Comparison of ENCODE assay signal across 22 mouse cellular contexts in the genomic region with DNA sequence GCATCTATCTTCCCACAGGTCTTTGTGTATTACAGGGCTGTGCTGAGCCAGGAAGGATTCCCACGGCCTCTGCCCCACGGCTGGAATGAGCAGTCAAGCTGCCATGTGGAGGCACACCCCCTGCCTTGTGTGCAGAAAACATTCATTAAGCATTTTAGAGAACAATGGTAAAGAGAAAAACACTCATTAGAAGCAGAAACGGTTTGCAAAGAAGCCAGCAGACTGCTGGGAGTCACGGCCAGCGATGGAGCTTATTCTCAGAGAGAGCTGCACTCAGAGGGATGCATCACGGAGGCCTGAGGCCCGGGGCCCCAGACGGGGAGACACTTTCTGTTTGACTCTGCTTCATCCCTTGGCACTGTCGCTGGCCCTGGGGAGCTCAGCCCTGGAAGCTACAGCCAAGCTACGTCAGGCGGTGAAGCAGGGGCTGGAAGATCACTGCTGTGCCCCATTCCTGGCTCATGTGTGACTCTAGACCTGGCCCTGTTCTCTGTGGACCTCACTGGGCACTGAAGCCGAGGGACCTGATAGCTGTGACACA.
DNase-seq lines count a peak whose midpoint lies in the region; ATAC-seq lines count a peak whose summit lies in the region.
"Had no signal": no experiment of that assay in that cellular context is flagged by ENCODE, and none has a peak within 500 bp of the region (broad histone marks: within the 10 kb centered on the region; RNA-seq: fewer than 3 reads in every experiment).

No protein-coding gene starts in this region.

- no peaks in the 10 kb centered on the region for H3K27me3 ChIP-seq in embryonic facial prominence, embryonic 14.5 days (replicated peaks; ENCODE audit: control insufficient read depth, insufficient read depth, low read length)
- no peaks in the 10 kb centered on the region for H3K27me3 ChIP-seq in embryonic facial prominence, embryonic 10.5 days (replicated peaks; ENCODE audit: low read depth, poor library complexity, severe bottlenecking)
- H3K27me3 ChIP-seq in midbrain, embryonic 11.5 days (ENCODE audit: control insufficient read depth, insufficient read depth, low read length), result no peaks in the 10 kb centered on the region
- no peaks in the 10 kb centered on the region for H3K27me3 ChIP-seq in midbrain, embryonic 16.5 days (ENCODE audit: control insufficient read depth, insufficient read depth, low read depth, low read length)
- no peaks in the 10 kb centered on the region for H3K27me3 ChIP-seq in hindbrain, embryonic 16.5 days (replicated peaks; ENCODE audit: control insufficient read depth, insufficient read depth, low read length)
- H3K27me3 ChIP-seq in kidney, embryonic 16.5 days (ENCODE audit: insufficient read depth, low read length), result no peaks in the 10 kb centered on the region
- H3K27me3 ChIP-seq: embryonic facial prominence, embryonic 13.5 days; limb, embryonic 15.5 days; lung, embryonic 15.5 days had no signal

- no peak overlapping the region for H3K4me2 ChIP-seq in embryonic facial prominence, embryonic 14.5 days (ENCODE audit: low read depth, low read length)
- no peak overlapping the region for H3K4me2 ChIP-seq in midbrain, embryonic 11.5 days
- H3K4me2 ChIP-seq in midbrain, embryonic 16.5 days (ENCODE audit: low read length), result no peak overlapping the region
- H3K4me2 ChIP-seq in hindbrain, embryonic 16.5 days (ENCODE audit: low read length), result no peak overlapping the region
- H3K4me2 ChIP-seq in kidney, embryonic 16.5 days (replicated peaks; ENCODE audit: low read depth, low read length), result no peak overlapping the region
- H3K4me2 ChIP-seq: embryonic facial prominence, embryonic 13.5 days; heart, embryonic 11.5 days; limb, embryonic 15.5 days; lung, embryonic 15.5 days had no signal

- no peak overlapping the region for H3K4me3 ChIP-seq in embryonic facial prominence, embryonic 14.5 days (ENCODE audit: low read depth, low read length)
- H3K4me3 ChIP-seq in embryonic facial prominence, embryonic 10.5 days, result no peak overlapping the region
- H3K4me3 ChIP-seq in midbrain, embryonic 11.5 days (ENCODE audit: low read depth, low read length), result no peak overlapping the region
- no peak overlapping the region for H3K4me3 ChIP-seq in midbrain, embryonic 16.5 days (ENCODE audit: low read depth, low read length)
- no peak overlapping the region for H3K4me3 ChIP-seq in hindbrain, embryonic 16.5 days (ENCODE audit: low read length)
- H3K4me3 ChIP-seq in kidney, embryonic 16.5 days (ENCODE audit: low read length), result no peak overlapping the region
- H3K4me3 ChIP-seq: embryonic facial prominence, embryonic 13.5 days; limb, embryonic 15.5 days; lung, embryonic 15.5 days had no signal

- 47% methylated on average over 10 of the region's 12 CpGs for WGBS in embryonic facial prominence, embryonic 14.5 days
- WGBS in embryonic facial prominence, embryonic 10.5 days, result 68% methylated on average over 12 of the region's 12 CpGs
- WGBS in midbrain, embryonic 11.5 days, result 70% methylated on average over 12 of the region's 12 CpGs
- WGBS in midbrain, embryonic 16.5 days, result 46% methylated on average over 12 of the region's 12 CpGs
- WGBS in hindbrain, embryonic 16.5 days, result 40% methylated on average over 12 of the region's 12 CpGs
- WGBS in kidney, embryonic 16.5 days, result 77% methylated on average over 12 of the region's 12 CpGs

- H3K36me3 ChIP-seq in embryonic facial prominence, embryonic 14.5 days (ENCODE audit: control insufficient read depth, insufficient read depth, low read length), result no peaks in the 10 kb centered on the region
- no peaks in the 10 kb centered on the region for H3K36me3 ChIP-seq in embryonic facial prominence, embryonic 10.5 days (replicated peaks)
- no peaks in the 10 kb centered on the region for H3K36me3 ChIP-seq in midbrain, embryonic 11.5 days (ENCODE audit: control insufficient read depth, insufficient read depth, low read length)
- H3K36me3 ChIP-seq in midbrain, embryonic 16.5 days (ENCODE audit: control insufficient read depth, insufficient read depth, low read length), result no peaks in the 10 kb centered on the region
- H3K36me3 ChIP-seq in hindbrain, embryonic 16.5 days (ENCODE audit: control insufficient read depth, insufficient read depth, low read length), result no peaks in the 10 kb centered on the region
- H3K36me3 ChIP-seq in kidney, embryonic 16.5 days (ENCODE audit: insufficient read depth, low read length), result no peaks in the 10 kb centered on the region
- H3K36me3 ChIP-seq: embryonic facial prominence, embryonic 13.5 days; limb, embryonic 15.5 days; lung, embryonic 15.5 days had no signal

- no peak overlapping the region for H3K27ac ChIP-seq in embryonic facial prominence, embryonic 14.5 days (replicated peaks; ENCODE audit: low read depth, low read length)
- no peak overlapping the region for H3K27ac ChIP-seq in embryonic facial prominence, embryonic 10.5 days (replicated peaks)
- H3K27ac ChIP-seq in midbrain, embryonic 11.5 days (ENCODE audit: low read depth, low read length), result no peak overlapping the region
- no peak overlapping the region for H3K27ac ChIP-seq in midbrain, embryonic 16.5 days (ENCODE audit: low read length)
- H3K27ac ChIP-seq in hindbrain, embryonic 16.5 days (ENCODE audit: low read depth, low read length), result peak overlapping the region; percentile 51
- H3K27ac ChIP-seq in kidney, embryonic 16.5 days (ENCODE audit: low read length), result no peak overlapping the region
- H3K27ac ChIP-seq: embryonic facial prominence, embryonic 13.5 days; limb, embryonic 15.5 days; liver, embryonic 14.5 days; lung, embryonic 15.5 days; macrophage had no signal

- H3K9ac ChIP-seq in embryonic facial prominence, embryonic 14.5 days (ENCODE audit: low read depth, low read length), result no peak overlapping the region
- H3K9ac ChIP-seq in midbrain, embryonic 11.5 days (ENCODE audit: low read length), result no peak overlapping the region
- no peak overlapping the region for H3K9ac ChIP-seq in midbrain, embryonic 16.5 days (ENCODE audit: low read depth, low read length)
- H3K9ac ChIP-seq in hindbrain, embryonic 16.5 days (ENCODE audit: low read depth, low read length), result peak overlapping the region; percentile 42; the same call in 1 of the 2 replicates
- no peak overlapping the region for H3K9ac ChIP-seq in kidney, embryonic 16.5 days (replicated peaks; ENCODE audit: low read length)
- H3K9ac ChIP-seq: embryonic facial prominence, embryonic 13.5 days; limb, embryonic 15.5 days; liver, embryonic 14.5 days; lung, embryonic 15.5 days had no signal

- no peaks in the 10 kb centered on the region for H3K9me3 ChIP-seq in embryonic facial prominence, embryonic 14.5 days (ENCODE audit: control insufficient read depth, low read length)
- H3K9me3 ChIP-seq in embryonic facial prominence, embryonic 10.5 days, result no peaks in the 10 kb centered on the region
- H3K9me3 ChIP-seq in midbrain, embryonic 11.5 days (ENCODE audit: control insufficient read depth, low read length), result no peaks in the 10 kb centered on the region
- no peaks in the 10 kb centered on the region for H3K9me3 ChIP-seq in midbrain, embryonic 16.5 days (replicated peaks; ENCODE audit: control insufficient read depth, low read length, poor library complexity, severe bottlenecking)
- no peaks in the 10 kb centered on the region for H3K9me3 ChIP-seq in hindbrain, embryonic 16.5 days (ENCODE audit: control insufficient read depth, low read length)
- H3K9me3 ChIP-seq in kidney, embryonic 16.5 days (ENCODE audit: low read length), result no peaks in the 10 kb centered on the region
- H3K9me3 ChIP-seq: embryonic facial prominence, embryonic 13.5 days; limb, embryonic 15.5 days; lung, embryonic 15.5 days had no signal

- DNase-seq in embryonic facial prominence, embryonic 14.5 days (ENCODE audit: low spot score), result peak; percentile 5
- no peak for DNase-seq in embryonic facial prominence, embryonic 10.5 days (ENCODE audit: low spot score)
- DNase-seq in midbrain, embryonic 11.5 days (ENCODE audit: low spot score, missing footprints), result peak; percentile 21
- peak; percentile 19 for DNase-seq in NIH3T3 (ENCODE audit: low read depth)
- DNase-seq in urinary bladder, postnatal 25 days (ENCODE audit: low spot score), result no peak
- DNase-seq: adrenal gland, postnatal 10 days; gastrocnemius, postnatal 14 days; heart, adult 11 months; kidney, postnatal 4 days; right cerebral cortex, postnatal 25 days; spleen, adult 18-20 months had no signal

- ATAC-seq in embryonic facial prominence, embryonic 14.5 days (ENCODE audit: low read depth), result no peak
- no peak for ATAC-seq in midbrain, embryonic 11.5 days (ENCODE audit: low FRiP score)
- ATAC-seq in midbrain, embryonic 16.5 days, result no peak
- peak; percentile 32; the same call in 1 of the 2 replicates for ATAC-seq in hindbrain, embryonic 16.5 days
- ATAC-seq in kidney, embryonic 16.5 days (ENCODE audit: low FRiP score, low TSS enrichment), result no peak
- ATAC-seq: forebrain, embryonic 16.5 days; intestine, embryonic 16.5 days had no signal

- H3K4me1 ChIP-seq in embryonic facial prominence, embryonic 14.5 days (ENCODE audit: control insufficient read depth, insufficient read depth, low read length), result no peaks in the 10 kb centered on the region
- H3K4me1 ChIP-seq in embryonic facial prominence, embryonic 10.5 days, result no peaks in the 10 kb centered on the region
- H3K4me1 ChIP-seq in midbrain, embryonic 11.5 days (ENCODE audit: control insufficient read depth, insufficient read depth, low read length), result peaks cover 9% of the 10 kb centered on the region
- peaks cover 10% of the 10 kb centered on the region for H3K4me1 ChIP-seq in midbrain, embryonic 16.5 days (ENCODE audit: control insufficient read depth, insufficient read depth, low read length)
- peaks cover 14% of the 10 kb centered on the region for H3K4me1 ChIP-seq in hindbrain, embryonic 16.5 days (ENCODE audit: control insufficient read depth, insufficient read depth, low read depth, low read length)
- H3K4me1 ChIP-seq in kidney, embryonic 16.5 days (ENCODE audit: insufficient read depth, low read length), result no peaks in the 10 kb centered on the region
- H3K4me1 ChIP-seq: embryonic facial prominence, embryonic 13.5 days; lung, embryonic 15.5 days had no signal

Comparison
In these comparisons a context has a peak if more than half of its experiments do, and no peak if none do; other contexts are left out.
1. DNase-seq: peak in embryonic facial prominence, embryonic 14.5 days (single experiment), midbrain, embryonic 11.5 days (single experiment) and NIH3T3 (single experiment); none in embryonic facial prominence, embryonic 10.5 days (single experiment) and urinary bladder, postnatal 25 days (single experiment).